Mouse (Mus musculus) heart, postnatal 0 days (tissue): ENCODE data around the gene L1cam. TPM values are rescaled to one million over a fixed set of nuclear protein-coding genes. Genes with fewer than 3 reads are reported as not detected.

Source experiments
- ATAC-seq: fragments of 200-750 bp; cut with Nextera tagmentation; 2 replicates; pipeline ENCODE4 v1.8.0; 2017; ENCODE audit warnings: low read depth, moderate number of reproducible peaks, moderate library complexity; ENCODE audit not compliant: insufficient read depth
- DNase-seq: peaks from one replicate; pipeline ENCODE4 v3.0.0-alpha.2; 2016; ENCODE audit warnings: low spot score
- H3K27ac ChIP-seq: fragments of 300-500 bp; sonication (generic); 2 replicates; pipeline ENCODE4 v1.5.1; 2014; ENCODE audit warnings: low read depth, mild to moderate bottlenecking
- H3K27me3 ChIP-seq: fragments of 300-500 bp; sonication (generic); 2 replicates; pipeline ENCODE4 v1.6.1; 2014; ENCODE audit warnings: low read length, mixed read lengths; ENCODE audit not compliant: control insufficient read depth, insufficient read depth
- H3K36me3 ChIP-seq: fragments of 300-500 bp; sonication (generic); replicated peaks from 2 replicates; pipeline ENCODE4 v1.6.1; 2014; ENCODE audit warnings: low read length, mixed read lengths; ENCODE audit not compliant: control insufficient read depth, insufficient read depth
- H3K4me1 ChIP-seq: fragments of 300-500 bp; sonication (generic); 2 replicates; pipeline ENCODE4 v1.6.1; 2014; ENCODE audit warnings: antibody characterized with exemption; ENCODE audit not compliant: control insufficient read depth, insufficient read depth
- H3K4me2 ChIP-seq: fragments of 300-500 bp; sonication (generic); 2 replicates; pipeline ENCODE4 v1.6.1; 2014; ENCODE audit warnings: low read depth, mild to moderate bottlenecking, low read length, moderate library complexity
- H3K4me3 ChIP-seq: fragments of 300-500 bp; sonication (generic); 2 replicates; pipeline ENCODE4 v1.5.1; 2014; ENCODE audit warnings: low read depth, low read length
- H3K9ac ChIP-seq: fragments of 300-500 bp; sonication (generic); replicated peaks from 2 replicates; pipeline ENCODE4 v1.6.1; 2014; ENCODE audit warnings: low read depth, low read length, mixed read lengths
- H3K9me3 ChIP-seq: fragments of 300-500 bp; sonication (generic); replicated peaks from 2 replicates; pipeline ENCODE4 v1.6.1; 2016; ENCODE audit warnings: low read length; ENCODE audit not compliant: control insufficient read depth
- CTCF ChIP-seq: IDR thresholded peaks from 2 replicates; pipeline ENCODE4 v1.5.1; 2016; ENCODE audit warnings: antibody characterized with exemption, control low read depth, low read depth
- EP300 ChIP-seq: IDR thresholded peaks from 2 replicates; pipeline ENCODE4 v1.6.1; 2016; ENCODE audit warnings: antibody characterized with exemption, low read depth
- WGBS: fragments of 180-500 bp; shearing (Covaris S2); extraction: QIAGEN DNeasy Blood & Tissue Kit; methylation state at CpG from one replicate; pipeline ENCODE4 v1.1.7; 2014; 5-methylcytosine and 5-hydroxymethylcytosine counted together
- polyA plus RNA-seq: library from polyadenylated mRNA; unstranded; fragments of >200 nt; fragmentation: Nextera tagmentation; extraction: Ambion mirVana; gene quantifications from 2 replicates; pipeline ENCODE4 v1.2.1, GENCODE M21; 2015
- total RNA-seq: library from RNA; depleted of rRNA; stranded (reverse); fragments of >200 nt; gene quantifications from 2 replicates; pipeline ENCODE4 v1.2.3, GENCODE M21; 2014; ENCODE audit warnings: low replicate concordance

L1cam gene
- total and polyA plus RNA-seq, 2 experiments from 2014 or later, result 0.05 to 0.42 TPM

- H3K27ac ChIP-seq, result no peak overlapping the region
- no peak overlapping the region for H3K9ac ChIP-seq
- ATAC-seq (no peak), DNase-seq (no peak)
- H3K9me3 ChIP-seq, result no peaks in the 10 kb centered on the region
- H3K4me3 ChIP-seq, result no peak overlapping the region
- H3K4me1 ChIP-seq, result no peaks in the 10 kb centered on the region
- no peaks in the 10 kb centered on the region for H3K36me3 ChIP-seq
- no peak overlapping the region for H3K4me2 ChIP-seq
- 47% methylated on average over 3 of the region's 3 CpGs for WGBS
- TF ChIP-seq EP300 (no peak), CTCF (no peak)
- no peaks in the 10 kb centered on the region; the same call in 1 of the 2 replicates for H3K27me3 ChIP-seq
Measured at GRCm38 (mm10) chrX:73864692-73865091, 31.2 kb downstream of the L1cam start.

DNA sequence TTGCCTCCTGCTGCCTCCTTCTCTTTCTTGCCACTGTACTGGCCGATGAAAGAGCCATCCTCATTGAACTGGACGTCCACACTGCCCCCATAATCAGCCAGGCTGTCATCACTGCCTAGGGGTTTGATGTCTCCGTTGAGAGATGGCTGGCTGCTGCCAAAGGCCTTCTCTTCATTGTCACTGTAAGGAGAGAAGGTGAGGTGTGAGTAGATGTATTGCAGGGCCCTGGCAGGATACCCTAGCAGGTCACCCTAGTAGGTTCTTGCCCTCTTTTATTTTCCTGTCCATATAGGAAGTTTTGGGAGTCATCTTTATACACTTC lies 40.9 kb downstream of the L1cam start:
- Histone ChIP-seq H3K9ac (no peak overlapping the region), H3K36me3 (no peaks in the 10 kb centered on the region), H3K9me3 (no peaks in the 10 kb centered on the region), H3K4me2 (no peak overlapping the region), H3K4me3 (no peak overlapping the region), H3K27ac (no peak overlapping the region), H3K27me3 (no peaks in the 10 kb centered on the region), H3K4me1 (no peaks in the 10 kb centered on the region)
- 25% methylated on average over 3 of the region's 3 CpGs for WGBS
- no peak for TF ChIP-seq EP300
- TF ChIP-seq CTCF, result no peak
- ATAC-seq (peak; percentile 79), DNase-seq (peak; percentile 7)

- no peaks in the 10 kb centered on the region for H3K4me1 ChIP-seq
- no peak overlapping the region for H3K9ac ChIP-seq
- TF ChIP-seq CTCF (no peak), EP300 (no peak)
- no peak overlapping the region for H3K4me2 ChIP-seq
- no peak overlapping the region for H3K27ac ChIP-seq
- H3K9me3 ChIP-seq, result no peaks in the 10 kb centered on the region
- H3K4me3 ChIP-seq, result no peak overlapping the region
- DNase-seq (no peak), ATAC-seq (no peak)
- no peaks in the 10 kb centered on the region for H3K36me3 ChIP-seq
- H3K27me3 ChIP-seq, result no peaks in the 10 kb centered on the region
- 50% methylated on average over 8 of the region's 9 CpGs for WGBS
Measured at GRCm38 (mm10) chrX:73854326-73855086, 41.4 kb downstream of the L1cam start.

DNA sequence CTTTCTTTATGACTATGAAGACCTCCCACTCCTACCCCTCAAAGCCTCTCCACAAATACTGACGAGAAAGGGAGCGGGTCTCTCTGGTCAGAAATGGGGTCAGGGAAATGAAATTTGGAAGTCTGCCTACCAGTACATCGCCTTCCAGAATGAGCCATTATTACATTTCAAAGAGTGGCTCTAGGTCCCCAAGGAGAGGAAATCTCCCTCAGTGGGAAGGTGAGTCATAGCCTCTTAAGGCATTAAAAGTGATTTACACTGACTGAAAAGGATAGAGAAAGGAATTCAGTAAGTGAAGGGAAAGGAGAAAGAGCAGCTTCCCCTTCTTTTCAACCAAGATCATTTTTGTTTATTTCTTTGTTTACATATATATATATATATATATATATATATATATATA lies 59.2 kb downstream of the L1cam start:
- H3K27ac ChIP-seq, result no peak overlapping the region
- TF ChIP-seq EP300 (no peak), CTCF (no peak)
- H3K27me3 ChIP-seq, result no peaks in the 10 kb centered on the region
- WGBS, result 72% methylated on average over 3 of the region's 3 CpGs
- no peak overlapping the region for H3K9ac ChIP-seq
- ATAC-seq (no peak), DNase-seq (no peak)
- no peaks in the 10 kb centered on the region for H3K4me1 ChIP-seq
- no peak overlapping the region for H3K4me3 ChIP-seq
- no peaks in the 10 kb centered on the region for H3K36me3 ChIP-seq
- no peaks in the 10 kb centered on the region for H3K9me3 ChIP-seq
- no peak overlapping the region for H3K4me2 ChIP-seq

GRCm38 (mm10) chrX:73835731-73836130 lies 60.2 kb downstream of the L1cam start:
- no peak for DNase-seq
- Histone ChIP-seq H3K27ac (no peak overlapping the region), H3K27me3 (no peaks in the 10 kb centered on the region), H3K9ac (no peak overlapping the region), H3K4me2 (no peak overlapping the region), H3K4me1 (no peaks in the 10 kb centered on the region), H3K9me3 (no peaks in the 10 kb centered on the region), H3K36me3 (no peaks in the 10 kb centered on the region), H3K4me3 (no peak overlapping the region)
- ATAC-seq, result no peak
- whole genome bisulfite sequencing, result 96% methylated on average over 1 of the region's 1 CpGs
- TF ChIP-seq CTCF (no peak), EP300 (no peak)
